ENCODE assay signal across 8 mouse cellular contexts in genomic region chr8:120113306-120113705, GRCm38 (mm10). TPM values are rescaled to one million over a fixed set of nuclear protein-coding genes. Genes with fewer than 3 reads are reported as not detected.
DNase-seq lines count a peak whose midpoint lies in the region; ATAC-seq and TF ChIP-seq lines count a peak whose summit lies in the region.

No protein-coding gene starts in this region.

- H3K27ac ChIP-seq in forebrain, embryonic 16.5 days (ENCODE audit: low read length): peak overlapping the region; percentile 92
- peak overlapping the region; percentile 94 for H3K27ac ChIP-seq in lung, embryonic 16.5 days (ENCODE audit: low read length)
- H3K27ac ChIP-seq in stomach, embryonic 15.5 days: peak overlapping the region; percentile 97

- no peaks in the 10 kb centered on the region for H3K36me3 ChIP-seq in forebrain, embryonic 16.5 days (ENCODE audit: control insufficient read depth, insufficient read depth)
- H3K36me3 ChIP-seq in lung, embryonic 16.5 days (ENCODE audit: control insufficient read depth, insufficient read depth, low read length): no peaks in the 10 kb centered on the region
- no peaks in the 10 kb centered on the region for H3K36me3 ChIP-seq in stomach, embryonic 15.5 days

- CTCF ChIA-PET in Patski (lab: Charles Lee): interaction anchor here (1.2 to 1.4 kb wide), 3 partner anchors 8 to 11 kb away, joined by 3 read pairs; no protein-coding TSS in a partner anchor

- ATAC-seq in Patski: peak; percentile 33
- no peak; the same call in 1 of the 2 replicates for ATAC-seq in forebrain, embryonic 16.5 days
- ATAC-seq in lung, embryonic 16.5 days (ENCODE audit: low read depth): peak; percentile 53
- peak; percentile 20; the same call in 1 of the 2 replicates for ATAC-seq in stomach, embryonic 15.5 days (ENCODE audit: insufficient read depth, low FRiP score, low read depth)

- H3K4me2 ChIP-seq in forebrain, embryonic 16.5 days (ENCODE audit: low read length): peak overlapping the region; percentile 95
- H3K4me2 ChIP-seq in lung, embryonic 16.5 days (ENCODE audit: low read depth, low read length): peak overlapping the region; percentile 99
- H3K4me2 ChIP-seq in stomach, embryonic 15.5 days: peak overlapping the region; percentile 97

- no peaks in the 10 kb centered on the region for H3K9me3 ChIP-seq in forebrain, embryonic 16.5 days (ENCODE audit: control insufficient read depth, low read length)
- no peaks in the 10 kb centered on the region for H3K9me3 ChIP-seq in lung, embryonic 16.5 days (ENCODE audit: control insufficient read depth, low read length)
- H3K9me3 ChIP-seq in stomach, embryonic 15.5 days: no peaks in the 10 kb centered on the region

- H3K4me1 ChIP-seq in forebrain, embryonic 16.5 days (replicated peaks; ENCODE audit: control insufficient read depth, insufficient read depth, low read length): peaks cover 14% of the 10 kb centered on the region
- peaks cover 13% of the 10 kb centered on the region for H3K4me1 ChIP-seq in lung, embryonic 16.5 days (replicated peaks; ENCODE audit: control insufficient read depth, insufficient read depth, low read length)
- H3K4me1 ChIP-seq in stomach, embryonic 15.5 days: peaks cover 14% of the 10 kb centered on the region; the same call in 1 of the 2 replicates

- WGBS in forebrain, embryonic 16.5 days: 2% methylated on average over 10 of the region's 10 CpGs
- 3% methylated on average over 10 of the region's 10 CpGs for WGBS in lung, embryonic 16.5 days
- WGBS in stomach, embryonic 15.5 days: 1% methylated on average over 10 of the region's 10 CpGs

- H3K9ac ChIP-seq in forebrain, embryonic 16.5 days (replicated peaks; ENCODE audit: low read depth, low read length): peak overlapping the region; percentile 81
- peak overlapping the region; percentile 70 for H3K9ac ChIP-seq in lung, embryonic 16.5 days (ENCODE audit: low read length)
- H3K9ac ChIP-seq in stomach, embryonic 15.5 days: peak overlapping the region; percentile 55

- no peak for TF ChIP-seq CTCF in Patski (IDR thresholded peaks at IDR 0.05)

- no peaks in the 10 kb centered on the region for H3K27me3 ChIP-seq in Patski
- peaks cover 7% of the 10 kb centered on the region; the same call in 1 of the 2 replicates for H3K27me3 ChIP-seq in forebrain, embryonic 16.5 days (replicated peaks; ENCODE audit: control insufficient read depth, insufficient read depth, low read length)
- H3K27me3 ChIP-seq in lung, embryonic 16.5 days (ENCODE audit: control insufficient read depth, insufficient read depth, low read depth, low read length): peaks cover 22% of the 10 kb centered on the region
- H3K27me3 ChIP-seq in stomach, embryonic 15.5 days (replicated peaks): peaks cover 21% of the 10 kb centered on the region

- H3K4me3 ChIP-seq in forebrain, embryonic 16.5 days (replicated peaks; ENCODE audit: low read length): peak overlapping the region; percentile 81
- H3K4me3 ChIP-seq in lung, embryonic 16.5 days (ENCODE audit: low read length): peak overlapping the region; percentile 78
- peak overlapping the region; percentile 75 for H3K4me3 ChIP-seq in stomach, embryonic 15.5 days (replicated peaks)

- in situ Hi-C loops in Patski (cut with MboI; ENCODE audit: low pct_unique_long_range_greater_than_20kb): no loop called here

- POLR2A ChIA-PET in Patski (lab: Charles Lee): interaction anchor here (0.5 to 1.0 kb wide), 3 partner anchors 13 to 142 kb away, joined by 3 read pairs; no protein-coding TSS in a partner anchor

- DNase-seq in adrenal gland, adult 2 months: peak; percentile 82
- no peak for DNase-seq in adrenal gland, adult 18-20 months (ENCODE audit: low spot score in 2 of 2)
- no peak for DNase-seq in Patski (ENCODE audit: low read depth, low spot score)
- peak; percentile 79 for DNase-seq in kidney, adult 9 months
- no peak for DNase-seq in spleen, postnatal 14 days (ENCODE audit: low spot score in 2 of 2)

RNA-seq across cellular contexts. Expression of gene 6430548M08Rik, which starts 0.6 kb away (rescaled TPM):
- 100 to 1,000 TPM in 1 of 2 experiments, 10 to 100 TPM in 1; 98.5 to 118 TPM for total RNA-seq in adrenal gland, adult 2 months (2021)
- 107 and 149 TPM in 2 replicates for polyA plus RNA-seq in adrenal gland, adult 2 months (2012; rRNA removed)
- total RNA-seq in adrenal gland, adult 18-20 months (2021): 100 to 1,000 TPM in 1 of 2 experiments, 10 to 100 TPM in 1; 60.5 to 130 TPM
- 6.3 TPM for polyA plus RNA-seq in Patski (2021)
- 27.5 and 29.2 TPM in 2 replicates for polyA plus RNA-seq in forebrain, embryonic 16.5 days (2015; fragmentation: Nextera tagmentation; extraction: Ambion mirVana)
- polyA plus RNA-seq in lung, embryonic 16.5 days (2015; fragmentation: Nextera tagmentation; extraction: Ambion mirVana): 8.5 and 10.4 TPM in 2 replicates
- polyA plus RNA-seq in stomach, embryonic 15.5 days (2015; fragmentation: Nextera tagmentation; extraction: Ambion mirVana): 6.5 and 6.7 TPM in 2 replicates

RNA-seq across cellular contexts. Expression of gene Zdhhc7, which starts 12.0 kb away (rescaled TPM):
- total RNA-seq in adrenal gland, adult 2 months (2021): 10 to 100 TPM; 41.2 to 55.9 TPM
- 104 and 124 TPM in 2 replicates for polyA plus RNA-seq in adrenal gland, adult 2 months (2012; rRNA removed)
- 10 to 100 TPM; 39.5 to 57.7 TPM for total RNA-seq in adrenal gland, adult 18-20 months (2021)
- polyA plus RNA-seq in Patski (2021): 48.8 TPM
- polyA plus RNA-seq in forebrain, embryonic 16.5 days (2015; fragmentation: Nextera tagmentation; extraction: Ambion mirVana): 28.9 and 29.7 TPM in 2 replicates
- 35.3 and 35.6 TPM in 2 replicates for polyA plus RNA-seq in lung, embryonic 16.5 days (2015; fragmentation: Nextera tagmentation; extraction: Ambion mirVana)
- 32.1 and 35.3 TPM in 2 replicates for polyA plus RNA-seq in stomach, embryonic 15.5 days (2015; fragmentation: Nextera tagmentation; extraction: Ambion mirVana)

Comparison
In these comparisons a context has a peak if more than half of its experiments do, and no peak if none do; other contexts are left out.
1. DNase-seq: peak in adrenal gland, adult 2 months (single experiment) and kidney, adult 9 months (single experiment); none in adrenal gland, adult 18-20 months (0 of 2), Patski (single experiment) and spleen, postnatal 14 days (0 of 2).
2. Peak in every context shown above with its lines, with median percentiles within 50 percentile points of each other: H3K27ac ChIP-seq, H3K4me2 ChIP-seq, H3K4me3 ChIP-seq and H3K9ac ChIP-seq.